Mouse (Mus musculus) myocyte (in vitro differentiated cells): ENCODE measurements around the gene Mtmr12.

Experiments used
- CEBPB ChIP-seq: IDR thresholded peaks from 2 replicates; pipeline ENCODE4 v1.6.1; 2011; ENCODE audit warnings: mild to moderate bottlenecking, moderate library complexity; ENCODE audit not compliant: poor library complexity, insufficient read depth, severe bottlenecking
- E2F4 ChIP-seq: IDR thresholded peaks from one replicate; pipeline ENCODE4 v1.6.1; 2011; ENCODE audit warnings: mild to moderate bottlenecking, control low read depth, moderate library complexity; ENCODE audit not compliant: insufficient read depth
- MAX ChIP-seq: IDR thresholded peaks from one replicate; pipeline ENCODE4 v1.6.1; 2011; ENCODE audit warnings: low read depth, mild to moderate bottlenecking, control low read depth
- MYOG ChIP-seq, 3 experiments: IDR thresholded peaks; one replicate each; pipeline ENCODE4 v1.6.1; 2011; ENCODE audit warnings: control low read depth in 2 of 3, low read depth in 2 of 3, mild to moderate bottlenecking in 2 of 3; ENCODE audit not compliant: insufficient read length in 2 of 3, control insufficient read depth in 1 of 3, insufficient read depth in 1 of 3
- POLR2A ChIP-seq: IDR thresholded peaks from one replicate; pipeline ENCODE4 v1.6.1; 2011; ENCODE audit warnings: low read depth, mild to moderate bottlenecking, control low read depth, moderate library complexity; ENCODE audit not compliant: insufficient read length
- POLR2AphosphoS2 ChIP-seq: IDR thresholded peaks from one replicate; pipeline ENCODE4 v1.6.1; 2011; ENCODE audit warnings: low read depth, control low read depth; ENCODE audit not compliant: insufficient read length
- REST ChIP-seq: IDR thresholded peaks from one replicate; pipeline ENCODE4 v1.6.1; 2011; ENCODE audit warnings: mild to moderate bottlenecking, control low read depth, moderate library complexity; ENCODE audit not compliant: insufficient read depth, insufficient read length
- TCF12 ChIP-seq: IDR thresholded peaks from one replicate; pipeline ENCODE4 v1.6.1; 2011; ENCODE audit warnings: mild to moderate bottlenecking, control low read depth; ENCODE audit not compliant: poor library complexity, insufficient read depth, severe bottlenecking
- TCF3 ChIP-seq: IDR thresholded peaks from one replicate; pipeline ENCODE4 v1.6.1; 2011; ENCODE audit warnings: low read depth, control low read depth; ENCODE audit not compliant: insufficient read length
- USF1 ChIP-seq: IDR thresholded peaks from one replicate; pipeline ENCODE4 v1.6.1; 2011; ENCODE audit warnings: low read depth, mild to moderate bottlenecking, control low read depth, moderate library complexity

DNA sequence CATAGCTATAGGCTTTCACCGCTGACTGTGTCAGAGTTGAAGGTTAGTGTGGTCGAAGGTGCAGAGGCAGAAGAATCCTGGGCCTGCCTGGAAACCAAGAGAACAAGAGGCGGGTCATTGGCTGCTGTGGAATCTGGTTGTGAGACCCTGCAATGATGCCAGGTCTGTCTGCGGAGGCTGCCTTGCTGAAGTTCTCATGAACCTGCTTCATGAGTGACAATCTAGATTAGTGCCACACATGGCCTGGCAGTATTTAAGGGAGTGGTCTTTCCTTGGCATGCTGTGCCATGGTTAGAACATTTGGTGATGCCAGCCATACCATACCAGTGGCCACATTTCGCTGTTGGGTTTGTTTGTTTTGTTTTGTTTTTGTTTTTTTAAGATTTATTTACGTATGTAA lies 18.6 kb downstream of the Mtmr12 start:
- TF ChIP-seq POLR2A (no peak), MYOG (IDR thresholded peaks at IDR 0.05; ENCODE audit: control insufficient read depth in 1 of 3, insufficient read depth in 1 of 3, insufficient read length in 2 of 3, low read depth in 2 of 3) (no peak), REST (no peak), TCF12 (no peak), USF1 (no peak), MAX (no peak), E2F4 (no peak), POLR2AphosphoS2 (no peak), CEBPB (no peak), TCF3 (no peak)
